ENCODE assay signal across 30 mouse cellular contexts in the genomic region with DNA sequence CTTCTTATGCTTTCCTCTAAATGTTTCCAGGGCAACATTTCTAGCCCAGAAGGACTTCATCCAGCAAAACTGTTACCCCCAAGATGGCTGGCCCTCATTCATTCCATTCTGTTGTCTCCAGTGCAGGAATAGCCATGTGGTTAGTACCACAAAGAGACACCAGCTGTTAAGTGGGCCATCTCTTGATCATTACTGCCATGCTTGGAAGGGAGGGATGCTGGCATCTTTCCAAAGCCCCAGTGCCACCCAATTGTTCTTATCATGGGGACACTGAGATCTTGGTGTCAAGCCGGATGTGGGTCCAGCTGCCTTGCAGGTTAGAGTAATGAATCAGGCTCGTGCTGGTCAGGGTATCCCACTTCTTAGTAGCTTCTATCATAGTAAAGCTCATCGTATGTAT.
"Had no signal": no experiment of that assay in that cellular context is flagged by ENCODE, and none has a peak within 500 bp of the region (broad histone marks: within the 10 kb centered on the region; RNA-seq: fewer than 3 reads in every experiment).

No protein-coding gene starts in this region.

- H3K4me1 ChIP-seq: heart, embryonic 15.5 days; hindbrain, embryonic 12.5 days; hindbrain, embryonic 13.5 days; hindbrain, embryonic 15.5 days; intestine, embryonic 15.5 days had no signal

- H3K27me3 ChIP-seq: heart, embryonic 12.5 days; heart, embryonic 13.5 days; heart, embryonic 15.5 days; hindbrain, embryonic 12.5 days; hindbrain, embryonic 13.5 days; hindbrain, embryonic 15.5 days; intestine, embryonic 15.5 days; kidney, embryonic 15.5 days had no signal

- H3K27ac ChIP-seq: heart, embryonic 10.5 days; heart, embryonic 13.5 days; heart, embryonic 15.5 days; hindbrain, embryonic 10.5 days; hindbrain, embryonic 12.5 days; hindbrain, embryonic 13.5 days; hindbrain, embryonic 14.5 days; hindbrain, embryonic 15.5 days; hindbrain, postnatal 0 days; intestine, embryonic 15.5 days; kidney, embryonic 15.5 days; kidney, postnatal 0 days; layer of hippocampus, adult 2 months; left cerebral cortex, adult 2 months had no signal

- DNase-seq: heart, postnatal 14 days; heart, postnatal 36 days; heart, postnatal 4 days; kidney, adult 11 months; kidney, adult 18-20 months; kidney, adult 8-10 months; kidney, adult 9 months; kidney, postnatal 10 days; kidney, postnatal 14 days; kidney, postnatal 25 days; kidney, postnatal 36 days; kidney, postnatal 4 days; layer of hippocampus, adult 9-11 months; layer of hippocampus, postnatal 36 days had no signal

- H3K4me3 ChIP-seq: heart, embryonic 10.5 days; heart, embryonic 12.5 days; heart, embryonic 13.5 days; heart, embryonic 15.5 days; hindbrain, embryonic 10.5 days; hindbrain, embryonic 12.5 days; hindbrain, embryonic 13.5 days; hindbrain, embryonic 15.5 days; intestine, embryonic 15.5 days; kidney, embryonic 15.5 days; layer of hippocampus, adult 2 months; left cerebral cortex, adult 2 months had no signal

- H3K4me2 ChIP-seq: heart, embryonic 11.5 days; heart, embryonic 12.5 days; heart, embryonic 13.5 days; heart, embryonic 15.5 days; hindbrain, embryonic 12.5 days; hindbrain, embryonic 13.5 days; hindbrain, embryonic 14.5 days; hindbrain, embryonic 15.5 days; intestine, embryonic 15.5 days; kidney, embryonic 15.5 days had no signal
